8 mouse cellular contexts compared by ENCODE assay signal in the genomic region with DNA sequence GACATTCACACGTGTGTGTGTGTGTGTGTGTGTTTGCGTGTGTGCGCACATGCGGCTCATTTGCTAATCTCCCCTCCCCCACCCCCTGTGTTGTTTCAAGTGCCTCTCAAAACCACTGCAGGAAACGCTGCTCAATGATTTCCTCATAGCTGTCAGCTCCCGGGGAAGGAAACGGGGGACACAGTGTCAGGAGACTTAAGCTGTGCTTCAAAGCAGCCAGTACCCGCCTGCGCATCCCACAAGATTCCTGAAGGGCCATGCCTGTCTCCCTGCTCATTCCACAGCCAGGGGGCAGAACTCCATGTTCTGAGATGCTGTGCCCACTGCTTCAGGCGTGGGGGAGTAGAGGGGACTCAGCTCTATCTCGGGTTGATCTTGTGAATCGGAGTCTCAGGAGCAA. TPM values are rescaled to one million over a fixed set of nuclear protein-coding genes. Genes with fewer than 3 reads are reported as not detected.
DNase-seq lines count a peak whose midpoint lies in the region; ATAC-seq lines count a peak whose summit lies in the region.

No protein-coding gene starts in this region.

- H3K27ac ChIP-seq in heart, embryonic 11.5 days (ENCODE audit: low read depth, low read length) = no peak overlapping the region
- H3K27ac ChIP-seq in embryonic facial prominence, embryonic 13.5 days = no peak overlapping the region

- peaks cover 7% of the 10 kb centered on the region for H3K4me1 ChIP-seq in heart, embryonic 11.5 days (ENCODE audit: control insufficient read depth, insufficient read depth, low read length)
- H3K4me1 ChIP-seq in embryonic facial prominence, embryonic 13.5 days = peaks cover 13% of the 10 kb centered on the region

- no peak overlapping the region for H3K4me3 ChIP-seq in heart, embryonic 11.5 days (ENCODE audit: low read depth, low read length)
- no peak overlapping the region for H3K4me3 ChIP-seq in embryonic facial prominence, embryonic 13.5 days

- no peaks in the 10 kb centered on the region for H3K9me3 ChIP-seq in heart, embryonic 11.5 days (replicated peaks; ENCODE audit: control insufficient read depth, low read length)
- no peaks in the 10 kb centered on the region for H3K9me3 ChIP-seq in embryonic facial prominence, embryonic 13.5 days

- ATAC-seq in heart, embryonic 11.5 days (replicated peaks; ENCODE audit: insufficient number of reproducible peaks, low FRiP score, low TSS enrichment) = no peak; the same call in 1 of the 2 replicates
- no peak for ATAC-seq in embryonic facial prominence, embryonic 13.5 days (ENCODE audit: insufficient number of reproducible peaks, insufficient read depth, low FRiP score, low TSS enrichment, low read depth)
- ATAC-seq in erythroblast, adult 5-6 weeks (replicated peaks; ENCODE audit: low FRiP score, poor library complexity, severe bottlenecking) = no peak

- WGBS in heart, embryonic 11.5 days (ENCODE audit: insufficient replicate concordance) = 33% methylated on average over 12 of the region's 12 CpGs
- 42% methylated on average over 12 of the region's 12 CpGs for WGBS in embryonic facial prominence, embryonic 13.5 days

- H3K9ac ChIP-seq in heart, embryonic 11.5 days (ENCODE audit: low read depth, low read length) = no peak overlapping the region
- H3K9ac ChIP-seq in embryonic facial prominence, embryonic 13.5 days = 0 out of 2 replicates have a peak overlapping the region, but pooled peaks have one; percentile 3

- DNase-seq in heart, adult 8-10 months (ENCODE audit: low spot score) = peak; percentile 3
- peak; percentile 14 to 46 for DNase-seq in CD8-positive naive resting alpha-beta T cell, adult 2 months (ENCODE audit: low read depth in 2 of 2, low spot score in 2 of 2)
- DNase-seq in kidney, postnatal 36 days = peak; percentile 61 to 62
- DNase-seq in naive thymus-derived CD4-positive, alpha-beta T cell, adult 2 months (ENCODE audit: low read depth) = peak; percentile 84
- no peak for DNase-seq in gastrocnemius, adult 18-20 months (ENCODE audit: low spot score)

- no peaks in the 10 kb centered on the region for H3K36me3 ChIP-seq in heart, embryonic 11.5 days (ENCODE audit: control insufficient read depth, insufficient read depth, low read length)
- H3K36me3 ChIP-seq in embryonic facial prominence, embryonic 13.5 days = no peaks in the 10 kb centered on the region

- H3K4me2 ChIP-seq in heart, embryonic 11.5 days = no peak overlapping the region; the same call in 1 of the 2 replicates
- no peak overlapping the region for H3K4me2 ChIP-seq in embryonic facial prominence, embryonic 13.5 days

- no peaks in the 10 kb centered on the region; the same call in 1 of the 2 replicates for H3K27me3 ChIP-seq in heart, embryonic 11.5 days (ENCODE audit: control insufficient read depth, insufficient read depth, low read length)
- H3K27me3 ChIP-seq in embryonic facial prominence, embryonic 13.5 days = no peaks in the 10 kb centered on the region

RNA-seq across cellular contexts. Expression of a gene that starts 5.6 kb away (rescaled TPM):
- total RNA-seq in heart, adult 8-10 months (2022) = not detected
- polyA plus RNA-seq in heart, embryonic 11.5 days (2014; fragmentation: Nextera tagmentation; extraction: Ambion mirVana) = not detected in 2 replicates
- polyA plus RNA-seq in embryonic facial prominence, embryonic 13.5 days (2015; fragmentation: Nextera tagmentation; extraction: Ambion mirVana) = 0.04 and 0.20 TPM in 2 replicates
- not detected for total RNA-seq in gastrocnemius, adult 18-20 months (2021)
- total RNA-seq in erythroblast, adult 5-6 weeks (2015; ENCODE audit: low replicate concordance) = not detected in 2 replicates
- total RNA-seq in erythroblast, adult 5-6 weeks (2017; ENCODE audit: low replicate concordance) = not detected in 2 replicates

RNA-seq across cellular contexts. Expression of a gene that starts 7.5 kb away (rescaled TPM):
- not detected for total RNA-seq in heart, adult 8-10 months (2022)
- polyA plus RNA-seq in heart, embryonic 11.5 days (2014; fragmentation: Nextera tagmentation; extraction: Ambion mirVana) = not detected in 2 replicates
- not detected in 2 replicates for polyA plus RNA-seq in embryonic facial prominence, embryonic 13.5 days (2015; fragmentation: Nextera tagmentation; extraction: Ambion mirVana)
- total RNA-seq in gastrocnemius, adult 18-20 months (2021) = not detected
- total RNA-seq in erythroblast, adult 5-6 weeks (2015; ENCODE audit: low replicate concordance) = not detected in 2 replicates
- total RNA-seq in erythroblast, adult 5-6 weeks (2017; ENCODE audit: low replicate concordance) = not detected in 2 replicates

RNA-seq across cellular contexts. Expression of a gene that starts 10.7 kb away (rescaled TPM):
- total RNA-seq in heart, adult 8-10 months (2022) = not detected
- not detected in 2 replicates for polyA plus RNA-seq in heart, embryonic 11.5 days (2014; fragmentation: Nextera tagmentation; extraction: Ambion mirVana)
- polyA plus RNA-seq in embryonic facial prominence, embryonic 13.5 days (2015; fragmentation: Nextera tagmentation; extraction: Ambion mirVana) = not detected in 2 replicates
- total RNA-seq in gastrocnemius, adult 18-20 months (2021) = not detected
- not detected in 2 replicates for total RNA-seq in erythroblast, adult 5-6 weeks (2015; ENCODE audit: low replicate concordance)
- total RNA-seq in erythroblast, adult 5-6 weeks (2017; ENCODE audit: low replicate concordance) = not detected in 2 replicates

RNA-seq across cellular contexts. Expression of a gene that starts 27.0 kb away (rescaled TPM):
- total RNA-seq in heart, adult 8-10 months (2022) = not detected
- polyA plus RNA-seq in heart, embryonic 11.5 days (2014; fragmentation: Nextera tagmentation; extraction: Ambion mirVana) = not detected in 2 replicates
- polyA plus RNA-seq in embryonic facial prominence, embryonic 13.5 days (2015; fragmentation: Nextera tagmentation; extraction: Ambion mirVana) = not detected in 2 replicates
- not detected for total RNA-seq in gastrocnemius, adult 18-20 months (2021)
- total RNA-seq in erythroblast, adult 5-6 weeks (2015; ENCODE audit: low replicate concordance) = not detected in 2 replicates
- 0.26 TPM in 1 of 2 replicates, not detected in the other for total RNA-seq in erythroblast, adult 5-6 weeks (2017; ENCODE audit: low replicate concordance)

RNA-seq across cellular contexts. Expression of a gene that starts 29.0 kb away (rescaled TPM):
- 10 to 100 TPM; 12.3 to 17.9 (median 14.4) TPM for total RNA-seq in heart, adult 8-10 months (2022)
- polyA plus RNA-seq in heart, embryonic 11.5 days (2014; fragmentation: Nextera tagmentation; extraction: Ambion mirVana) = 64.8 and 68.7 TPM in 2 replicates
- polyA plus RNA-seq in embryonic facial prominence, embryonic 13.5 days (2015; fragmentation: Nextera tagmentation; extraction: Ambion mirVana) = 44.7 and 46.0 TPM in 2 replicates
- 1 to 10 TPM; 5.7 to 7.5 TPM for total RNA-seq in gastrocnemius, adult 18-20 months (2021)
- 13.4 and 16.1 TPM in 2 replicates for total RNA-seq in erythroblast, adult 5-6 weeks (2015; ENCODE audit: low replicate concordance)
- 21.4 and 25.2 TPM in 2 replicates for total RNA-seq in erythroblast, adult 5-6 weeks (2017; ENCODE audit: low replicate concordance)
